25 mouse cellular contexts compared by ENCODE assay signal in genomic region chr10:119083431-119083830, GRCm38 (mm10).
DNase-seq lines count a peak whose midpoint lies in the region; ATAC-seq and TF ChIP-seq lines count a peak whose summit lies in the region.
"Had no signal": no experiment of that assay in that cellular context is flagged by ENCODE, and none has a peak within 500 bp of the region (broad histone marks: within the 10 kb centered on the region; RNA-seq: fewer than 3 reads in every experiment).

No protein-coding gene starts in this region.

- no peak for TF ChIP-seq CTCF in MEL (IDR thresholded peaks at IDR 0.05 in 2 of 3, conservative IDR thresholded peaks at IDR 0.05 in 1 of 3; ENCODE audit: control insufficient read depth in 1 of 3, insufficient read depth in 1 of 3, low read depth in 2 of 3, low read length in 3 of 3, poor library complexity in 1 of 3, severe bottlenecking in 1 of 3)

- H3K9ac ChIP-seq in MEL (ENCODE audit: control insufficient read depth, low read depth, low read length, poor library complexity, severe bottlenecking), result no peak overlapping the region
- H3K9ac ChIP-seq in liver, embryonic 12.5 days, result no peak overlapping the region
- H3K9ac ChIP-seq: embryonic facial prominence, embryonic 12.5 days; heart, embryonic 15.5 days; hindbrain, embryonic 13.5 days had no signal

- TF ChIP-seq POLR2A in MEL (IDR thresholded peaks at IDR 0.05; ENCODE audit: control insufficient read depth in 1 of 2, insufficient read depth in 1 of 2, low read depth in 1 of 2, low read length in 2 of 2, poor library complexity in 1 of 2), result no peak

- peaks cover 0 to 23% of the 10 kb centered on the region in 2 experiments; a peak in 2 of 4 replicates for H3K36me3 ChIP-seq in MEL (ENCODE audit: control insufficient read depth in 1 of 2, insufficient read depth in 2 of 2, low read length in 2 of 2)
- H3K36me3 ChIP-seq in liver, embryonic 12.5 days, result no peaks in the 10 kb centered on the region
- H3K36me3 ChIP-seq: embryonic facial prominence, embryonic 12.5 days; heart, embryonic 10.5 days; heart, embryonic 15.5 days; hindbrain, embryonic 13.5 days had no signal

- TF ChIP-seq RAD21 in MEL (IDR thresholded peaks at IDR 0.05; ENCODE audit: low read depth, low read length), result no peak

- H3K4me3 ChIP-seq in MEL (ENCODE audit: control insufficient read depth in 1 of 2, insufficient read depth in 1 of 2, low read depth in 2 of 2, low read length in 2 of 2), result no peak overlapping the region
- no peak overlapping the region for H3K4me3 ChIP-seq in liver, embryonic 12.5 days
- H3K4me3 ChIP-seq: embryonic facial prominence, embryonic 12.5 days; gastrocnemius, adult 2 months; heart, embryonic 10.5 days; heart, embryonic 15.5 days; hindbrain, embryonic 13.5 days had no signal

- ATAC-seq in inflammation-experienced regulatory T-cells, adult 6 months, result peak; percentile 52
- ATAC-seq in liver, embryonic 12.5 days, result no peak
- ATAC-seq: forebrain, embryonic 16.5 days; hindbrain, postnatal 0 days; intestine, embryonic 16.5 days had no signal

- no peaks in the 10 kb centered on the region for H3K79me2 ChIP-seq in MEL (ENCODE audit: control insufficient read depth, insufficient read depth, low read length, poor library complexity)

- no peaks in the 10 kb centered on the region for H3K27me3 ChIP-seq in MEL (ENCODE audit: control insufficient read depth in 1 of 2, insufficient read depth in 2 of 2, low read length in 2 of 2)
- H3K27me3 ChIP-seq in liver, embryonic 12.5 days (replicated peaks), result no peaks in the 10 kb centered on the region
- H3K27me3 ChIP-seq: CH12.LX; embryonic facial prominence, embryonic 12.5 days; heart, embryonic 15.5 days; hindbrain, embryonic 13.5 days had no signal

- H3K27ac ChIP-seq in MEL (ENCODE audit: control insufficient read depth, low read depth, low read length), result no peak overlapping the region
- H3K27ac ChIP-seq in liver, embryonic 12.5 days, result no peak overlapping the region
- H3K27ac ChIP-seq: embryonic facial prominence, embryonic 12.5 days; gastrocnemius, adult 2 months; heart, embryonic 10.5 days; heart, embryonic 15.5 days; hindbrain, embryonic 13.5 days; hindbrain, postnatal 0 days had no signal

- no peak for TF ChIP-seq EP300 in MEL (IDR thresholded peaks at IDR 0.05; ENCODE audit: low read depth in 1 of 2, low read length in 2 of 2)

- WGBS in liver, embryonic 12.5 days (ENCODE audit: insufficient replicate concordance), result 59% methylated on average over 4 of the region's 4 CpGs

- H3K4me2 ChIP-seq in liver, embryonic 12.5 days, result no peak overlapping the region
- H3K4me2 ChIP-seq: embryonic facial prominence, embryonic 12.5 days; heart, embryonic 15.5 days; hindbrain, embryonic 13.5 days had no signal

- no peaks in the 10 kb centered on the region for H3K9me3 ChIP-seq in MEL (replicated peaks; ENCODE audit: insufficient read depth, low read length)
- no peaks in the 10 kb centered on the region for H3K9me3 ChIP-seq in liver, embryonic 12.5 days (replicated peaks)
- H3K9me3 ChIP-seq: embryonic facial prominence, embryonic 12.5 days; heart, embryonic 10.5 days; heart, embryonic 15.5 days; hindbrain, embryonic 13.5 days had no signal

- DNase-seq in right cerebral cortex, adult 18-20 months, result peak; percentile 52
- no peak for DNase-seq in right cerebral cortex, postnatal 4 days
- DNase-seq in MEL (ENCODE audit: low read depth, low spot score), result peak; percentile 29
- DNase-seq in gastrocnemius, postnatal 25 days, result no peak
- no peak for DNase-seq in thymus, postnatal 36 days
- DNase-seq: adrenal gland, adult 8-10 months; adrenal gland, postnatal 36 days; B cell, adult 2 months; cerebellum, adult 11-12 months; cerebellum, adult 9-10 months; cerebellum, postnatal 25 days; gastrocnemius, adult 2 months; gastrocnemius, postnatal 36 days; heart, adult 11 months; heart, postnatal 14 days had no signal

- peaks cover 16 to 37% of the 10 kb centered on the region in 2 experiments for H3K4me1 ChIP-seq in MEL (ENCODE audit: control insufficient read depth in 1 of 2, insufficient read depth in 2 of 2, low read length in 2 of 2)
- peaks cover 52% of the 10 kb centered on the region for H3K4me1 ChIP-seq in liver, embryonic 12.5 days
- H3K4me1 ChIP-seq: embryonic facial prominence, embryonic 12.5 days had no signal

TF ChIP-seq in MEL, 35 proteins besides CTCF, POLR2A, EP300 and RAD21:
- TF ChIP-seq RCOR1 (IDR thresholded peaks at IDR 0.05; ENCODE audit: low read depth, low read length), result 0 out of 2 replicates have a peak, but pooled peaks have one; percentile 30
- TF ChIP-seq UBTF (IDR thresholded peaks at IDR 0.05; ENCODE audit: borderline replicate concordance, insufficient read depth, low read depth, low read length), result no peak
- TF ChIP-seq GATA1 (IDR thresholded peaks at IDR 0.05; ENCODE audit: low read depth, low read length), result 0 out of 2 replicates have a peak, but pooled peaks have one; percentile 13
TF ChIP-seq in MEL: peak in this region for 2.

Comparison
In these comparisons a context has a peak if more than half of its experiments do, and no peak if none do; other contexts are left out.
1. DNase-seq: peak in right cerebral cortex, adult 18-20 months (single experiment) and MEL (single experiment); none in right cerebral cortex, postnatal 4 days (single experiment), gastrocnemius, postnatal 25 days (single experiment) and thymus, postnatal 36 days (0 of 2).